Mouse (Mus musculus): ENCODE data around the gene Fam221a.
A peak's percentile ranks its signal among the peaks of the same experiment; 100 is the strongest.

Fam221a gene

DNA sequence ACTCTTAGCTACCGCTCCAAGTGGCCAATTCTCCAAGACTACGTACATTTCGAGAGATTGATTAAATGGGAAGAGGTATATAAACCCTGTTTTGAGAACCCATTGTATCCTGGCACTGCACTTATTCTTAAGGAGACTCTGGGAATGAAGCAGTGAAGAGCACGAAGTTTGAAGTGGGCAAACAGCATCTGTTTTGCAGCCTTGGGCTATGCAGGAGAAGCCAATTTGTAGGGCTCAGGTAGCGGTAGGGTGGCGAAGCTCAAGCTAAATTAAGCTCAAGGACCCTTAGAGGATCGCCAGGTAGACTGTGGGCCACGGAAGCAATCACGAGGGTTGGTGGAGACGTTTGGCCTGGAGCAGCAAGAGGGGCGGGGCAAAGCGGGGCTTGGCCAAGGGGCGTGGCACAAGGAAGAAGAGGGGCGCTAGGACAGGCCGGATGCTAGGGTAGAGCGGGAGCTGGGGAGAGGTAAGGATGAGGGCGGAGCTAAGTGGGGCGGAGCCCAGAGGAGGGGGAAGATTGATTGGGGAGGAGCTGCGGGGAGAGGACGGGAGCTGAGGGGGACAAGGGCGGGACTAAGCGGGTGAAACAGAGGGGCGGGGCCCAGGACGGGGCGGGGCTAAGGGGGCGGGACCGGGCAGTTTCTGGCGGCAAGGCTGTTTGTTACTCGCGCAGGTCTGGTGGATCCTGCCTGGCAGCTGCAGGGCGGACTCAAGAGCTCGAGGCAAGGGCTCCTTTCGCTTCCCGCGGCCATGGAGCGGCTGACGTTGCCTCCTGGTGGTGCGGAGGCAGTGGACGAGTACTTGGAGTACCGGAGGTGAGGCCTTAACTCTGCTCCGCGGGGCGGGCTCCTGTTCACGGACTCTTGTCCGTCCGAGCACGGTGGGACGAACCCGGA, at the start of gene Fam221a:
Gene Fam221a (plus strand): TSS at position 581 of the 896 bp plus-strand sequence.
- peak; percentile 99 for DNase-seq (ENCODE audit: low spot score)

DNA sequence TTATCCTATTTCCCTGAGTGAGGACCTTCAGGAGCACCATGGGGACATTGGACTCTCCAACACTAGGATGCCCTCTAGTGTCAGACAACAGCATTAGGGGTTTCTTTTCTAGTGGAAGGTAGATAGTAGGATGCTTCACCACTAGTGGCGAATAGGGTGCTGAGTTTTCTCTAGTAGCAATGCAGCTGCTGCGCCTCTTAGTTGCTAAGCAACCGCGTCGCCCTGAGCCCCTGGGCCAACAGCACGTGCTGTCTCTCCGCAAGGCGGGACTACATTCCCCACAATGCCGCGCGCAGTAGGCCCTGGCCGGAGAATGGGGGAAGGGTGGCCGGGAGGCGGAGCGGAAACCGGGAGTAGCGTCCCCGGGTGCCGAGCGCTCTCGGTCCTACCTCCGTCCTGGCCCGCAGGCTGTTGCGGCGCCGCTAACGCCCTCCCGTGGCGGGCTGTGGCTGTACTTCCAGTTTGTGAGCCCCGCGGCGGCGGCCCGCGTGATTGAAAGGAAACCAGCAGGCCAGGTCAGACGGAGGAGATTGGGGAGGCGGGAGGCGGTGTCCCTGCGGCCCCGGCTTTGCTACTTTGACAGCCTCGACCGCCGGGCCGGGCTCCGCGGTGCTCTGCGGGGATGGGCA, 48.5 kb upstream of the Fam221a start, which contains the start of gene Ccdc126:
Gene Ccdc126 (plus strand): TSS at position 309 of the 629 bp plus-strand sequence.
- DNase-seq (ENCODE audit: low spot score), result peak; percentile 98

DNA sequence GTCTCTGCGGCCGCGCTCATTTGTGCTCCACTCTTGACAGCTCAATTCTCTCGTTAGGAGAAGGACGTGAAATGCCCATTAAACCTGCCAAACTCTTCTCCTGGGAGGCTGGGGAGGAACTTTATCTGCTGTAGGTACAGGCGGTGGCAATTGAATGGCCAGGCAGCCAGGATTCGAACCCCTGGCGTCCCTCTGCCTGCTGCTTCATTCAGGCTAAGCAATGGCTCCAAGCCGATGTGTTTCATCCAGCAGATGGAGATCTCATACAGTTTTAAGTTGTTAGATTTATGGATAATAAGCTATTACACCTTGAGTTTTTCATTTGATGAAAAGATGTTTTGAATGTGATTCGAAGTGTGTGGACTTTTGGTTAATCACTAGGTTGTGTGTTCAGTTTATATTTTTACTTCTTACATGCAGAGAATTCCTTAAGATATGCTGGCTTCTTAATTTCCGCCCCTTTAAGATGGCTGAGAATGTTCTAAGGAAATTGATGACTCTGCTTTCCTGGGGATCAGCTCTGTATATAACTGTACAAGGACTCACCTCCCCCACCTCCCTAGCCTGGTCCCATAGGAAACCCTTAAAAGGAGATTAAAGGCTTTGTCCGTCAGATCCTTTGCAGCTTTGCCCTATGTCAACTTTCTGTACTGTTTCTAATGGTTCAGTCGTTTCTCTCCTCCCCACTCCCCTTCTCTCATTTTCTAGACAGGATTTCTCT, 47.8 kb upstream of the Fam221a start:
- no peak for DNase-seq (ENCODE audit: low spot score)

DNA sequence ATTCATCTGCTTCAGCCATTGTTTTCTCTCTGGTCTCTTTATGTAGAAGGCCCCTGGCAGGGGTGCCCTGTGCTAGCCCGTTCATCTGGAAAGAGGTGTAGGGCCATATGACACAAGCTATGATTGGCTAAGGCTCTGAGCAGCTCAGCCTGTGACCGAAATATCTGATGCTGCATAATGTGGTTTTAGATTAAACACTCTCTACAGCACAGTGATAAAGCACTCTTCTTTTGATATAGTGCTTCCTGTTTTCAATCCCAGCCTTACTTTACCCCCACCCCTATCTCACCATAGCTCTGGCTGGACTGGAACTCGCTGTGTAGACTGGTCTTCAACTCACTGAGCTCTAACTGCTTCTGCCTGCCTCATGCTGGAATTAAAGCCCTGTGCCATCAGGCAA, 46.2 kb upstream of the Fam221a start:
- no peak for DNase-seq (ENCODE audit: low spot score)

- no peak for DNase-seq (ENCODE audit: low spot score)
These were observed 45.5 kb upstream of the Fam221a start for GRCm38 (mm10) chr6:49322056-49322455.

DNA sequence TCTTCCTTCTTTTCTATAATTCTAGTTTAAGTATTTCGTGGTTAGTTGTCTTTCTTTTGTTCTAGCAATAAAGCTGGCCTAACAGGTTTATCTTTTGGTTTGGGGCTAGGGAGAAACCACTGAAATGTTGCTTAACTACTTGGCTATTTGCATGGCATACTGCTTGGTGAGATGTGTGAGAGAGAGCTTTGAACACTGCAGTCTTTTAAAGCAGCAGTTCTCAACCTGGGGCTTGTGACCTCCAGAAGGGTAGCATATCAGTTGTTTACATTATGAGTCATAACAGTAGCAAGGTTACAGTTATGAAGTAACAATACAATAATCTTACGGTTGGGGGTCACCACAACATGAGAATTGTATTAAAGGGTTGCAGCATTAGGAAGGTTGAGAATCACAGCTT, 44.6 kb upstream of the Fam221a start:
- no peak for DNase-seq (ENCODE audit: low spot score)

DNA sequence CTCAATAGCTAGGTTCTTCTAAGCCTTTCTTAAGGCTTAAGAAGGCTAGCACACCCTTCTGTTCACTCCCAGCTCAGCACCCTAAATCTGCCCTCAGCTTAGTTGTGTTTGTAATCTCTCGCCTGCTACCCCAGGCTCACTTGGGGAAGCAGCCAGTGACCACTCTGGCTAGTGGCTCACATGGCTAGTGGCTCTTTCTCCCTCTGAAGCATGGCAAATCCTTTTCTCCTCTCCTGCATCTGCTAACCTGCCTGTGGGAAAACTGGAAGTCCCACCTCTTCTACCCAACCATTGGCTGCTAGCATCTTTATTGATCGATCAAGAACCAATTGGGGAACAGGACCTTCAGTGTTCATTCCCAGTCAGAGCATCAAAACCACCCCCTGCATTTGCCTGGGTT, 43.0 kb upstream of the Fam221a start:
- no peak for DNase-seq (ENCODE audit: low spot score)

GRCm38 (mm10) chr6:49325294-49325693, 42.2 kb upstream of the Fam221a start:
- DNase-seq (ENCODE audit: low spot score), result no peak

DNA sequence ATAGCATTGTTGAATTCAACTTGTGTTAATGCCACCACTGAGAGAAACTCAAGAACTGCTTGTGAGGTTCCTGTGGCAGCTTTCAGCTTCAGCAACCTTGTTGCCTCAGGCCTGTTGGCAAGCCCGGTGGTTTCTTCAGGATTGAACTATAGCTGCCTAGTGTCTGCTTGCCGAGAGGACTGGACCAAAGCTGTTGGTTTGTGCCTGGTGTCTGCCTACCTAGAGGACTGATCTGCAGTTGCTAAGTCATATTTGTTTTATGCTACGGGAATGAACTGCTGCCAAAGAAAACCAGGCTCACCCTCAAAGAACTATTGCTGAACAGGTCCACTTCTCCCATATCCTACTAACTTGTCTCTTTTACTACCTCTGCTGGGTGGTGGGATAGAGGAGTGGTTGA, 40.7 kb upstream of the Fam221a start:
- DNase-seq (ENCODE audit: low spot score), result no peak

DNA sequence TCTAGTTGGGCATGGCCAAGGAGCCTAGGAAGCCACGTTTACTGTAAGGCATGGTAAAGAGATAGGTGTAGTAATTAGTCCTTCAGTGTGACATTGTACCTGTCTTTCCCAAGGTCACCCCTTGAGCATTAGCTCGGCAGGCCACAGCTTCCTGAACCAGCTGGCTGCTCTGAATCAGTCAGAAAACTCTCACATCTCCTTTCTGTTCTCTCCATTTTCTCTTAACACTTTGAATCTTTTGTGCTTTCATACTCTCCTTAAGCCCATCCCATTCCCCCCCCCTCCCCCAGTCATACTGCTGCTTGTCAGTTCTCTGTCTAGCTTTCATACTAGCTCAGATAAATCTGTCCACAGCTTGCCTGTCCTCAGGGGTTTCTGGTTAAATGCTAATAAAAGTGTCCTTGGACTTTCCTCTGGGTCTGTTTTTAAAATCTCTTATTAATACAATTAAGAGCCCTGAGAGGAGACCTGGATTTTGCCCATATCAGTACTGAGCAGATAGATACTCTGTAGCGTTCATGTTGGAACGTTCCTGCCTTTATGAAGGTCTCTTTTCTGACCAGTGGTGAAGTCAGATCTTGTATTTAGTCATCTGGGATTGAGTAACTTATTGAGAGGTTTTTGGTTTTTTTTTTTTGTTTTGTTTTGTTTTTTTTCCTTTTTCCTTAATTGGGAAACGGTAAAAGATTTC, 36.0 kb upstream of the Fam221a start:
- DNase-seq (ENCODE audit: low spot score), result no peak

- DNase-seq (ENCODE audit: low spot score), result no peak
These were observed 35.5 kb upstream of the Fam221a start for GRCm38 (mm10) chr6:49332060-49332370.

- no peak for DNase-seq (ENCODE audit: low spot score)
These were observed 29.0 kb upstream of the Fam221a start for GRCm38 (mm10) chr6:49338566-49338965.

DNA sequence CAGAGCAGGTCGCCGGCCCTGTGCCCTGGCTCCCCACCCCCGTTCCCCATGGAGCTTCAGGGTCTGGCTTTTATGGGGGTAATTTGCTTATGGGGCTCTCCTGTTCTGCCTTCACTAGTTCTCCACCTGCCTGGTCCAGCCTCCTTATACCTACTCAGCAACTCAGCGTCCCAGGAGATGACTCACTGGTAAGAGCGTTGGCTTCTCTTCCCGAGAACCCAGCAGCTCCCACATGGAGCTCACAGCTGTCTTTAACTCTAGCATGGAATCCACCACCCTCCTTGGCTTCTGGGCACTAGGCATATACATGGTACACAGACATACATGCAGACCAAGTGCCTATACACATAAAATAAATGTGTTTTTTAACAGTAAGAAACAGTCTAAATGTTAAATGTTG, 28.4 kb upstream of the Fam221a start:
- DNase-seq (ENCODE audit: low spot score), result no peak

DNA sequence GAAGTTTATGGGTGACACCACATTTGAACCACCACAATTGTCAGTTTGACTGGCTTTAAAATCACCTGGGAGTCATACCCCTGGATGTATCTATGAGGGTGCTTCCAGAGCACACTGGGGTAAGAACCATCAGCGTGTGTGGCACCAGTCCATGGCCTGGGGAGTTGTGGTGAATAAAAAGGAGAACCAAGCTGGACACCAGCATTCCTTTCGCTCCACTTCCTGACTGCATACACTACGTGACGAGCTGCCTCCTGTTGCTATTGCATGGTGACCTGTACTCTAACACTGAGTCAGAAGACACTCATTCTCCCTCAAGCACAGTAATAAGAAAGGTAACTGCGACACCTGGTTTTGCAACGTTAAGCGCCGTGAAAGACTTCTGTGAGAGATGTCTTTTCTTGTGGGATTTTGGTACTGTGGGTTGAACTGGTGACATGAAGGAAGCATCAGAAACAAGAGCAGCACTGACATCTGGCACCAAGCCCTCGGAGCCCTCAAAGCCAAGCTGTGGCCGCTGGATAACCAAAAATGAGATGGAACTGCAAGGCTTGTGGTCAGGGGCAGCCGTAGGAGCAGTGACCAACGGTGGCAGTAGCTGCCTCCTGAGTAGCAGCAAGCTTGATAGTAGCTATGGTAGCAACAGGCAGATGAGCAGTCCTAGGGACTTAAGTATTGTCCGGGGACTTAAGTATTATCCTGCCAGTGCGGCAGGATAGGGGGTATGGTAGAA, 23.6 kb upstream of the Fam221a start:
- no peak for DNase-seq (ENCODE audit: low spot score)

GRCm38 (mm10) chr6:49349826-49350225, 17.7 kb upstream of the Fam221a start:
- peak; percentile 44 for DNase-seq (ENCODE audit: low spot score)

GRCm38 (mm10) chr6:49354613-49355012, 12.9 kb upstream of the Fam221a start:
- DNase-seq (ENCODE audit: low spot score), result no peak

- DNase-seq (ENCODE audit: low spot score), result no peak
These were observed 12.4 kb upstream of the Fam221a start for GRCm38 (mm10) chr6:49355171-49355570.

GRCm38 (mm10) chr6:49360420-49360819, 7.1 kb upstream of the Fam221a start:
- DNase-seq (ENCODE audit: low spot score), result no peak

- no peak for DNase-seq (ENCODE audit: low spot score)
These were observed 673 bp downstream of the Fam221a start for GRCm38 (mm10) chr6:49368212-49368611.

DNA sequence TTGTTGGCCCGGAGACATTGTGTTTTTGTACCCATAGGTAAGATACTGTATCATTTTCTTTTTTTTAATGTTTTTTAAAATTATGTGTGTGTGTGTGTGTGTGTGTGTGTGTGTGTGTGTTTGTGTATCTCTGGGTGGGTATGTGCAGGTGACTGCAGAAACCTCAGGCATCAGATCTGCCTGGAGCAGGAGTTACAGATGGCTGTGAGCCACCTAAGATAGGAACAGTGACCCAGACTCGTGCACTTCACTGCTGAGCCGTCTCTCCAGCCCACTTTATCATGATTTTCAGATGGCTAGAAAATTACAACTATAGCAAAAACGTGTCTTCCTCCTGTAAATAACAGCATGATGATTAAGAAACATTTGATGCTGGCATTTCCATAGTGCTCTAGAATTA, 5.2 kb downstream of the Fam221a start:
- no peak for DNase-seq (ENCODE audit: low spot score)

DNA sequence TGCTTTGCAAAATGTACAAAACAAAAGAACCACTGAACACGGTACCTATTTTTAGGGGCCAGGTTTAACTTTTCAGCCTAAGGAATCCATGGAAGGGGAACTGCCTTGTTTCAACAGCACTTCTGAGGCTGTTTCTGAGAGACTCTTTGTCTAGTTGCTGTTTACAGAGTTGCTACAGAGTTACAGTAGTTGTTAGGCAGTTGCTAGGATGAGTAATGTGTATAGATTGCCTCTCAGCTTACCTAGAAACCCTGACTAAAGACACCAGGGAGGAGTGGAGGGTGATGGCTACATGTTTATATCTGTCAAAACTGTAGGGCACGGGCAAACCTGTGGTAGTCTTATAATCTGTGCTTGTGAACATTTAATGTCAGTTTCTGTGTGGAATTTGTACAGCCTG, 6.4 kb downstream of the Fam221a start:
- no peak for DNase-seq (ENCODE audit: low spot score)

DNA sequence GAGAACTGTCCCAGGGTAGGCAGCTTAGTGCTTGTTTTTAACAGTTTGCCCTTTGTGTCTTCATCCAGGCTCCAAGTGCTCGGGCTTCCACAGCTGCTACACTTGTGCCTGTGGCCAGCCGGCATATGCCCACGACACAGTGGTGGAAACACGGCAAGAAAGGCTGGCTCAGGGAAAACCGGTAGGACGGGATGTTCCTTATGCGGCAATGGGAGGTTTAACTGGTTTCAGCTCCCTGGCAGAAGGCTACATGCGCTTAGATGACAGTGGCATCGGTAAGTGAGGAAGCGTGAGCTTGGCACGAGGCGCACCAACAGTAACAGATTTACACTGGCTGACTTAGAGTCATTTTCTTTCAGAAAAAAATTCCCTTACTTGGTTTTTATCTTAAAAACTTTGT, 10.8 kb downstream of the Fam221a start:
- no peak for DNase-seq (ENCODE audit: low spot score)

Measured in yolk sac, embryonic 10.5 days (tissue).